Mouse (Mus musculus) heart, adult 2 months (tissue): ENCODE measurements around the gene AC161166.1. TPM values are rescaled to one million over a fixed set of nuclear protein-coding genes. Genes with fewer than 3 reads are reported as not detected.

Experiments
- DNase-seq, 2 experiments: peaks; one replicate each; pipeline ENCODE4 v3.0.0; 2021
- H3K27ac ChIP-seq: fragments of 200-600 bp; 2 replicates; pipeline ENCODE4 v1.8.1; 2022
- H3K27me3 ChIP-seq: fragments of 200-500 bp; 2 replicates; pipeline ENCODE4 v1.6.1; 2012; ENCODE audit warnings: mild to moderate bottlenecking, low read length, inconsistent platforms, mixed read lengths; ENCODE audit not compliant: control insufficient read depth, insufficient read depth
- H3K36me3 ChIP-seq: fragments of 200-500 bp; 2 replicates; pipeline ENCODE4 v1.6.1; 2012; ENCODE audit warnings: low read length, inconsistent platforms; ENCODE audit not compliant: control insufficient read depth, insufficient read depth
- H3K4me1 ChIP-seq: fragments of 200-500 bp; 2 replicates; pipeline ENCODE4 v1.6.1; 2011; ENCODE audit warnings: low read length; ENCODE audit not compliant: control insufficient read depth, insufficient read depth
- H3K4me3 ChIP-seq: fragments of 200-600 bp; 2 replicates; pipeline ENCODE4 v1.8.1; 2022
- H3K79me2 ChIP-seq: fragments of 200-500 bp; replicated peaks from 2 replicates; pipeline ENCODE4 v1.6.1; 2012; ENCODE audit warnings: mild to moderate bottlenecking, inconsistent platforms, low read length, moderate library complexity, mixed read lengths; ENCODE audit not compliant: control insufficient read depth, insufficient read depth
- H3K9ac ChIP-seq: fragments of 200-500 bp; 2 replicates; pipeline ENCODE4 v1.6.1; 2012; ENCODE audit warnings: low read depth, mild to moderate bottlenecking, control low read depth, inconsistent platforms, low read length, mixed read lengths
- CTCF ChIP-seq: fragments of 200-600 bp; IDR thresholded peaks from 2 replicates; pipeline ENCODE4 v1.8.1; 2022; ENCODE audit warnings: antibody characterized with exemption, mild to moderate bottlenecking, moderate library complexity
- EP300 ChIP-seq: fragments of 200-500 bp; IDR thresholded peaks from 2 replicates; pipeline ENCODE4 v1.6.1; 2011; ENCODE audit warnings: low read depth, low read length, control low read depth; ENCODE audit not compliant: insufficient read depth
- POLR2A ChIP-seq: fragments of 200-500 bp; IDR thresholded peaks from 2 replicates; pipeline ENCODE4 v1.6.1; 2011; ENCODE audit warnings: mild to moderate bottlenecking, low read depth, low read length, control low read depth; ENCODE audit not compliant: insufficient read depth
- WGBS: fragments of 180-500 bp; shearing (Covaris S2); methylation state at CpG from one replicate; pipeline ENCODE4 v1.1.7; 2018; 5-methylcytosine and 5-hydroxymethylcytosine counted together
- intact Hi-C: fragments of 180-260 bp; cut with DNase I; formaldehyde crosslinking; loops from one replicate; pipeline ENCODE4 v1.15.1; 2025
- polyA plus RNA-seq: library from polyadenylated mRNA; depleted of rRNA; stranded (reverse); fragments of >200 nt; gene quantifications from 2 replicates; pipeline ENCODE4 v1.2.3, GENCODE M21; 2012
- total RNA-seq, 2 experiments: library from RNA; stranded (reverse); gene quantifications; 2 replicates each; pipeline ENCODE4 v1.2.3; 2021

The AC161166.1 gene
- total and polyA plus RNA-seq, 3 experiments: 0.04 TPM; not detected in 2

DNA sequence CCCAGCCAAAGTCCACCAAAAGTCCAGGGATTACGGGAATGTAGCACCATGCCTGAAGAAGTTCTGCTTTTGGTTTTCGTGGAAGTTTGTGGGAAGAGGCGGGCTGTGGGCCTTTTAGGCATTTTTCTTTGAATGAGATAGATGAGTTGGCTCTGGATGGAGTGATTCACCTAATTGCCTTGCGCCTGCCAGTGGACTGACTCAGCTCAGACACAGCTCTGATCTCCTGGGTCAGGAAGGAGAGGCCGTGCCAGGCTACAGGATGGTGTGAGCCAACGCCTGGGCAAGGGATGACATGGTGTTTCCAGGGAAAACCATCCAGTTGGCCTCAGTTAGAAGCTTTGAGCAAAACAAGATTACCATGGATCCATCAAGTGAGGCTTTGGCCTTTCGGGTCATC, 41.9 kb downstream of the AC161166.1 start:
- Histone ChIP-seq H3K4me3 (no peak overlapping the region), H3K9ac (no peak overlapping the region), H3K36me3 (no peaks in the 10 kb centered on the region), H3K27ac (no peak overlapping the region), H3K27me3 (no peaks in the 10 kb centered on the region), H3K79me2 (no peaks in the 10 kb centered on the region), H3K4me1 (no peaks in the 10 kb centered on the region)
- intact Hi-C loops: loop anchor here (5.0 kb wide), 2 partner anchors 37 to 57 kb away; partner anchors contain the start of gene Zfp428
- 85% methylated on average over 7 of the region's 7 CpGs for WGBS
- peak in 1 of 2 experiments; percentile 41 for DNase-seq
- TF ChIP-seq POLR2A: no peak
- no peak for TF ChIP-seq EP300
- no peak for TF ChIP-seq CTCF

DNA sequence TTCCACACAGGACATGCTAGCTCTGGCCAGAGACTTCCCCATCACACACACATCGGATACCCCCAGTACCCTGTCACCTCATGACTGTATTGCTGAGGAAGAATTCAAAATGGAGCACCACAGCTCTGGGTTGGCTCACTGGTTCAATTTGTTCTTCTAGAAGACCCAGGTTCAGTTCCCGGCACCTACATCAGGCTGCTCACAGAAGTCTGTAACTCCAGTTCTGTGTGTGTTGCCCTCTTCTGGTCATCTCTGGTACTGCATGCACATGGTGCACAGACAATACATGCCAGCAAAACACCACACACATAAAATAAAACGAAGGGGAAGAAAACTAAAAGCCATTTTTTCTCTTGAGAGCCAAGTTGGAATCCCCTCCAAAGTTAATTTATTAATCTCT, 43.1 kb downstream of the AC161166.1 start:
- Histone ChIP-seq H3K27ac (no peak overlapping the region), H3K9ac (no peak overlapping the region), H3K79me2 (no peaks in the 10 kb centered on the region), H3K4me3 (no peak overlapping the region), H3K36me3 (no peaks in the 10 kb centered on the region), H3K27me3 (no peaks in the 10 kb centered on the region), H3K4me1 (no peaks in the 10 kb centered on the region)
- WGBS: 84% methylated on average over 3 of the region's 3 CpGs
- intact Hi-C loops: no loop called here
- no peak for DNase-seq
- TF ChIP-seq CTCF: peak; percentile 71
- no peak for TF ChIP-seq EP300
- TF ChIP-seq POLR2A: no peak

- no peak overlapping the region for H3K27ac ChIP-seq
- TF ChIP-seq POLR2A: no peak
- TF ChIP-seq CTCF: no peak
- no peak for TF ChIP-seq EP300
- no peaks in the 10 kb centered on the region for H3K4me1 ChIP-seq
- no peaks in the 10 kb centered on the region for H3K79me2 ChIP-seq
- 84% methylated on average over 5 of the region's 5 CpGs for WGBS
- no peaks in the 10 kb centered on the region for H3K36me3 ChIP-seq
- no peak overlapping the region for H3K4me3 ChIP-seq
- H3K27me3 ChIP-seq: no peaks in the 10 kb centered on the region
- no peak overlapping the region for H3K9ac ChIP-seq
- DNase-seq: no peak
- intact Hi-C loops: no loop called here
Observed at GRCm38 (mm10) chr7:24467886-24468285, 44.4 kb downstream of the AC161166.1 start.

GRCm38 (mm10) chr7:24466835-24467234, 45.4 kb downstream of the AC161166.1 start:
- Histone ChIP-seq H3K27ac (no peak overlapping the region), H3K9ac (no peak overlapping the region), H3K36me3 (no peaks in the 10 kb centered on the region), H3K4me3 (no peak overlapping the region), H3K27me3 (no peaks in the 10 kb centered on the region), H3K4me1 (peaks cover under 1% of the 10 kb centered on the region), H3K79me2 (no peaks in the 10 kb centered on the region)
- no peak for DNase-seq
- no peak for TF ChIP-seq EP300
- TF ChIP-seq CTCF: no peak
- no peak for TF ChIP-seq POLR2A
- WGBS: 83% methylated on average over 6 of the region's 6 CpGs
- intact Hi-C loops: no loop called here

GRCm38 (mm10) chr7:24462388-24463319, 49.6 kb downstream of the AC161166.1 start, which contains the start of gene Plaur:
TSS of gene Plaur (plus strand) at chr7:24462484.
- Histone ChIP-seq H3K36me3 (no peaks in the 10 kb centered on the region), H3K4me1 (peaks cover 11% of the 10 kb centered on the region), H3K79me2 (no peaks in the 10 kb centered on the region), H3K27ac (peak within 1 kb of the TSS; percentile 61), H3K4me3 (peak within 1 kb of the TSS; percentile 40), H3K9ac (peak within 1 kb of the TSS; percentile 39; the same call in 1 of the 2 replicates), H3K27me3 (no peaks in the 10 kb centered on the region)
- DNase-seq: peak; percentile 57 to 61
- whole genome bisulfite sequencing: 2% methylated on average over 27 of the region's 27 CpGs
- TF ChIP-seq EP300: no peak
- TF ChIP-seq POLR2A: 0 out of 2 replicates have a peak, but pooled peaks have one; percentile 18
- intact Hi-C loops: no loop called here
